Mouse (Mus musculus) adrenal gland, postnatal 36 days (tissue): ENCODE results near the gene Hivep1. TPM values are rescaled to one million over a fixed set of nuclear protein-coding genes. Genes with fewer than 3 reads are reported as not detected.

Source experiments
- DNase-seq, 2 experiments: peaks; one replicate each; pipeline ENCODE4 v3.0.0; 2021; ENCODE audit warnings: mixed read lengths in 1 of 2
- total RNA-seq, 2 experiments: library from RNA; stranded (reverse); gene quantifications; 2 replicates each; pipeline ENCODE4 v1.2.3; 2021

Gene Hivep1
- total RNA-seq, 2 experiments from 2014 or later, result 21.5 to 29.1 TPM

GRCm38 (mm10) chr13:42228849-42229248 is 177.0 kb downstream of the Hivep1 start:
- no peak for DNase-seq

GRCm38 (mm10) chr13:42233741-42234419 is 182.1 kb downstream of the Hivep1 start:
- DNase-seq, result no peak

- no peak for DNase-seq
Observed at GRCm38 (mm10) chr13:42238520-42238919, 186.7 kb downstream of the Hivep1 start.

- no peak for DNase-seq
Observed at GRCm38 (mm10) chr13:42242131-42242530, 190.3 kb downstream of the Hivep1 start.

Other genes with a start within 250 kb of the Hivep1 start
- 10 to 100 TPM; 22.5 to 45.9 TPM for gene Adtrp, start 204.3 kb upstream of the Hivep1 start, total RNA-seq
- gene Edn1, start 249.5 kb downstream of the Hivep1 start, total RNA-seq, result 1 to 10 TPM; 1.3 to 2.5 TPM